Mouse (Mus musculus): ENCODE measurements around the gene Hdgfl2. TPM values are rescaled to one million over a fixed set of nuclear protein-coding genes. Genes with fewer than 3 reads are reported as not detected.

Hdgfl2 gene
- polyA plus RNA-seq, 1 experiment from 2014 or later: 85.7 TPM

DNA sequence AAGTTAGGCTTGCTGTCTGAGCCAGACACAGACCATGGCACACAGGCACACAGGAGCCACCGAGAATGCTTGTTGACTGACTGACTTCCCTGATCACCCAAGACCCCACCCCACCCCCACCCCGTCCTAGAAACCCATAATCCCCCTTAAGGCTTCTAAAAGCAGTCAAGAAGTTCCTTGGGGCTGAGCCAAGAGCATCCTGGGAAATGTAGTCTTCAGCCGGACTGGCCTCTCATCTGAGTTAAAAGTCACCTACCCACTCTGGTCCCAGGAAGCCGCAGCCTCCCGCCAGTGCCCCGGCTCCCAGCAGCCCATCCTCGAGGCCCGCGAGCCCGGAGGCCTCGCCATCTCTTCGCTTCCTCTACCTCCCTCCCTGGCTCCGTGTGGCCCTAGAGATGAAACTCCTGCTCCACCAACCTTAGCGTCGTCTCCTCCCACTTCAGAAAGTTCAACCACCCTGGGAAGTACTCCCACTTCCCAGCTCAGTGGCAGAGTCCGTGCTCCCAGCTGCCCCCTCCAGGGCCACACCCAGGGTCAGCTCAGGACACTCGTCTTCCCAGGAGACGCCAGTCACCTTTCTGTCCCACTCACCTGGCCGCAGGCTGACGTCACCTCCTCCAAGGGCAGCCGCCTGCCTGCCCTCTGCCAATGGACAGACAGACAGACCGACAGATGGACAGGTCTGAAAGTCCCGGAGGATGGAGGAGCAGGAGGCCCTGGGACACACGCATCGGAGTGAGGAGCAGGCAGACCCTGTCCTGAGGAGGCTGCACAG, 58.6 kb downstream of the Hdgfl2 start:
- Histone ChIP-seq H3K4me2 (replicated peaks) (peak overlapping the region; percentile 46; the same call in 1 of the 2 replicates), H3K27me3 (replicated peaks) (peaks cover 48% of the 10 kb centered on the region)

DNA sequence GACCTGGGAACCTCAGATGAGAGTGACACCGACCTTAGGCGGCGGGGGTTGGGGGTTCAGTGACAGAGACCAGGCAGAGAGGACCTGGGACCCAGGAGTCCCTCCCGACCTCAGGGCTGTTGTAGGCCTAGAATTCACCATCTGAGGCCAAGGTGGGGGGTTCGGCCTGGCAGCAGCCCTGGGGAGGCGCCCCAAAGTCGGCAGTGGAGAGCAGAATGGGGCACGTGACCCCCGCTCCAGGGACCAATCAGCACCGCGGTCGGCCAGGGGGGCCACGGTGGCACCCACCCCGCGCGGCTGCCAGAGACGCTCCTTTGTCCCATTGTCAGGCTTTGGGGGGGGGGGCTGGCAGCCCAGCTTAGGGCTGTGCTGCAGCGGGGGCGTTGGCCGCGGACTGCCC, 59.9 kb downstream of the Hdgfl2 start:
- Histone ChIP-seq H3K4me1 (replicated peaks) (peaks cover 38% of the 10 kb centered on the region), H3K27me3 (replicated peaks) (peaks cover 54% of the 10 kb centered on the region), H3K27ac (no peak overlapping the region), H3K4me2 (replicated peaks) (peak overlapping the region; percentile 100), H3K4me3 (replicated peaks) (peak overlapping the region; percentile 68), H3K36me3 (no peaks in the 10 kb centered on the region), H3K9ac (peak overlapping the region; percentile 52; the same call in 1 of the 2 replicates), H3K9me3 (no peaks in the 10 kb centered on the region)
- WGBS: 13% methylated on average over 17 of the region's 21 CpGs
- 0 out of 2 replicates have a peak, but pooled peaks have one; percentile 1 for ATAC-seq

More for the DNA sequence above, 58.6 kb downstream of the Hdgfl2 start:
- Histone ChIP-seq H3K27ac (no peak overlapping the region), H3K4me3 (replicated peaks) (no peak overlapping the region), H3K4me1 (replicated peaks) (peaks cover 47% of the 10 kb centered on the region), H3K36me3 (no peaks in the 10 kb centered on the region), H3K9me3 (no peaks in the 10 kb centered on the region), H3K9ac (peak overlapping the region; percentile 5; the same call in 1 of the 2 replicates)
- 21% methylated on average over 25 of the region's 25 CpGs for WGBS
- no peak for ATAC-seq

DNA sequence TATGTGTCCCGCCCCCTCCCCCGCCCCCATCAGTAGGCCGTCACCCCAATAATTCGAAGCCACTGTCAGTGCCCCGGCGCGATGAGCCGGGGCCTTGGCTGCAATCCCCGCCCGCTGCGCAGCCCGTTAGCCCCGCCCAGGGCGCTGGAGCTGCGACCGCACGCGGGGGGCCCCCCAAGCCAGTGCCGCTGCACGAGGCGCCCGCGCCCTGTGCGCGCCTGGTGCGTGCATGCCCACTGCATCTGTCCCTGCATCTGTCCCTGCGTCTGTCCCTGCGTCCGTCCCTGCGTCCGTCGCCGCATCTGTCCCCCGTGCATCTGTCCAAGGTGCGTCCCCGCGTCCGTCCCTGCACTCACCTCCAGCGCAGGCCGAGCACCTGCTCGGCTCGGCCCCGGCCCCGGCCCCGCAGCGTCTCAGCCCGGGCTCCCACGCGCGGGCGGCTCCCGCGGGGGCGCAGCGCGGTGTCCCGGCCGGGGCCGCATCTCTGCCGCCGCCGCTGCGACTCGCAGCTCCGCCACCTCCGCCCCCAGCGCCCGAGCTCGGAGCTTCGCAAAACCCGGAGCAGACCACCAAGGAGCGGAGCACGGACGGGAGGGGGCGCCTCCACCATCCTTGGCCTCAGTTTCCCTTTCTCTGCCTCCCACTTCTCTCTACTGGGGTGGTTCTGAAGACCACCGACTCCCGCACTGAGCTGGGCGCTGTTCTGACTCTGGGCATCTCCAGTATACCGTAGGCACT, 60.6 kb downstream of the Hdgfl2 start, which contains the start of gene Sema6b:
Gene Sema6b, minus strand, starts transcription at position 486 of the 738 bp plus-strand sequence.
- peak; percentile 41 for ATAC-seq
- Histone ChIP-seq H3K36me3 (no peaks in the 10 kb centered on the region), H3K4me3 (replicated peaks) (peak within 1 kb of the TSS; percentile 68), H3K27ac (no peak within 1 kb of the TSS), H3K4me2 (replicated peaks) (peak within 1 kb of the TSS; percentile 100), H3K9ac (peak within 1 kb of the TSS; percentile 52), H3K27me3 (replicated peaks) (peaks cover 59% of the 10 kb centered on the region), H3K4me1 (replicated peaks) (peaks cover 31% of the 10 kb centered on the region), H3K9me3 (no peaks in the 10 kb centered on the region)
- WGBS: 1% methylated on average over 69 of the region's 79 CpGs

DNA sequence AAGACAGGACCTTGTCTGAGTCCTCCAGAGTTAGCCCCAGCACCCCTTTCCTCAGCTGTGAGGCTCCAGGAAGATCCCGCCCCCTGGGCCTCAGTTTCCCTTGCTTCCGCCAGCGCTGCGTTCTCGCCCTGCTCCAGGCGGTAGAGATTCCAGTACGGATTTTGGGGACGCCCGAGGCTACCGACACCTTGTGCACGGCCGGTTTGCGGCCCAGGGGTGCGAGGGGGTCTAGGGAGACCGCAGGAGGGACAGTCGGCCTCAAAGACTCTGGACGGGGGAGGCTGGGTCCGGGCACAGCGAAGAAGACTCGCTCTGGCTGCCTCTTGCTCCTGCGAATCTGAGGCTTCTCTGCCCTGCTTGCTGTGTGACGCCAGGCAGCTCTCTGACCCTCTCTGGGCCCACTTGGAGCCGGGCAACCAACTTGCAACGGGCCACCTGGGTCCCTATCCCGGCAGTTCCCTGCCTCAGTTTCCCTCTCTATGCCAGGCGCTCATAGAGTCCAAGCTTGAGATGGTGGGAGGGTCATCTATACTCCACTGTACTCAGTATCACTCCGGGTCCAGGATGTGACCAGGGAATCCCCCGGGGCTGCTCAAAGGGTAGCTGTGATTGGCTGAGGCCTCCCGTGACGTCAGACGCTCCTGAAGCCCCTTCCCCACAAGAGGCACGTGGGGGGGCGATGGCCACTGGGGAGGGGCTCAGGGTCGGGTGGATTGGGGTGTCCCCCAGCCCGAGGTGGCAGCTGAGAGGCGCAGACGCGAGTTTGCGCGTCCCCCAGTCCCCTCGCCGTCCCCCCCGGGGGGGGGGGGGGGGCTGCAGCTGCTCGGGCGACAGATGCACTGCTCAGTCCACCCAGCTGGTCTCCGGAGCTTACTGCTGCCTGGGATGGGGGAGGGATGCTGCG, 62.5 kb downstream of the Hdgfl2 start:
- Histone ChIP-seq H3K4me1 (replicated peaks) (peaks cover 31% of the 10 kb centered on the region), H3K27ac (no peak overlapping the region), H3K36me3 (no peaks in the 10 kb centered on the region), H3K9me3 (no peaks in the 10 kb centered on the region), H3K9ac (peak overlapping the region; percentile 26), H3K4me2 (replicated peaks) (peak overlapping the region; percentile 84), H3K27me3 (replicated peaks) (peaks cover 78% of the 10 kb centered on the region), H3K4me3 (replicated peaks) (peak overlapping the region; percentile 39)
- 0 out of 2 replicates have a peak, but pooled peaks have one; percentile 10 for ATAC-seq
- WGBS: 5% methylated on average over 39 of the region's 47 CpGs

DNA sequence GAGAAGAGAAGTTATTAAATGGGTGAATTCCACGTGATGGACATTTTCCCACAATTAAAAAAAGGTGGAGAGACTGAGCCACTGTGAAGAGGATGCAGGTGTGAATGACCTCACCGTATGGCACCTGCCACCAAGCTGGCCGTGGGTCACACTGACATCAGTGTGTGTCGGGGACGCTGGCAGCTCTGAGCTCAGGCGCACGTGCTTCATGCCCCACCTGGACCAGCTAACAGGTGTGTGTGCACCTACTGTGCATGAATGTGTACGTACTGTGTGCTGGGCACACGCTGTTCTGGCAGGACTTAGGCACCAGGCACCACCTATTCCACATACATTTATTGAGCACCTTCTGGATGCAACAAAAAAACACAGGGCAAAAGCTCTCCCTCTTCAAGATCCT, 65.1 kb downstream of the Hdgfl2 start:
- WGBS: 72% methylated on average over 9 of the region's 9 CpGs
- no peak for ATAC-seq
- Histone ChIP-seq H3K4me3 (replicated peaks) (no peak overlapping the region), H3K27me3 (replicated peaks) (peaks cover 87% of the 10 kb centered on the region), H3K9me3 (no peaks in the 10 kb centered on the region), H3K9ac (no peak overlapping the region), H3K4me1 (replicated peaks) (peaks cover 27% of the 10 kb centered on the region), H3K27ac (no peak overlapping the region), H3K36me3 (no peaks in the 10 kb centered on the region), H3K4me2 (replicated peaks) (no peak overlapping the region)

DNA sequence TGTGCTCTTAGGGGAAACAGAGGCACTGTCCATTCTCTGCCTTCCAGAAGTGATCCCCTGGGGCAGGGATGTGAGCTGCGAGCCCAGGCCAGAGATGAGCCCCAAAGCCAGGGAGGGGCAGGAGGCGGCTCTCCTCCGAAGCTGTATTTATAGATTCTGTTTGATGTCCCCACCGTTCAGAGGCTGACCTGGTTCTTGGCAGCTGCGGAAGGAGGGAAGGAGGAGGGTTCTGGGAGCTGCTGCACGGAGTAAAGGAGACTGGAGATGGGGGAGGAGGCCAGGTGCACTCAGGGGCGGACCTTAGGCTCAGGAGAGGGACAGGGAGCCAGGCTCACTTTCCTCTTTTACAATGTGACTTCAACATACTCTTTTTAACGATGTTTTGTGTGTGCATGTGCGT, 66.7 kb downstream of the Hdgfl2 start:
- Histone ChIP-seq H3K9ac (no peak overlapping the region), H3K4me1 (replicated peaks) (peaks cover 18% of the 10 kb centered on the region), H3K36me3 (no peaks in the 10 kb centered on the region), H3K27me3 (replicated peaks) (peaks cover 90% of the 10 kb centered on the region), H3K9me3 (no peaks in the 10 kb centered on the region), H3K4me3 (replicated peaks) (no peak overlapping the region), H3K27ac (no peak overlapping the region), H3K4me2 (replicated peaks) (no peak overlapping the region)
- no peak for ATAC-seq
- WGBS: 24% methylated on average over 9 of the region's 9 CpGs

DNA sequence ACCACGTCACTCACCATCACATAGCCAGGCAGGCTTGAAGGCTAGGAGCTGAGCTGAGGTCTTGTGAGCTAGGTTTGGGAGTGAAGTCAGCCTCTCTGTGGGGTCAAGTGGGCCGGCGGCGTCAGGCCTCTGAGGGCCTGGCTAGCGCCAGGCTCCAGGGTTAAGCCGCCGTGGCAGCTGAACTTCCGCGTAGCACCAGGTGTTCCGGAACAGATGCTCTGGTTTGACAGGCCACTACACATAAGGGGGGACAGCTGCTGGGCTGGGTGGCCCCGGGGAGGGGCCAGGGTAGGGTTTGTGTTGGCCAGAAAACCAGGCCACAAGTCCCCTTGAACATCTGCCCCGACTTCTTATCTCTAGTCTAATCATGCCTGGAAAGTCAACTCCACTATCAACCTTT, 68.0 kb downstream of the Hdgfl2 start:
- 56% methylated on average over 12 of the region's 12 CpGs for WGBS
- Histone ChIP-seq H3K4me3 (replicated peaks) (no peak overlapping the region), H3K4me1 (replicated peaks) (peaks cover 7% of the 10 kb centered on the region), H3K36me3 (no peaks in the 10 kb centered on the region), H3K9ac (no peak overlapping the region), H3K9me3 (no peaks in the 10 kb centered on the region), H3K27ac (no peak overlapping the region), H3K4me2 (replicated peaks) (no peak overlapping the region), H3K27me3 (replicated peaks) (peaks cover 78% of the 10 kb centered on the region)
- ATAC-seq: no peak

DNA sequence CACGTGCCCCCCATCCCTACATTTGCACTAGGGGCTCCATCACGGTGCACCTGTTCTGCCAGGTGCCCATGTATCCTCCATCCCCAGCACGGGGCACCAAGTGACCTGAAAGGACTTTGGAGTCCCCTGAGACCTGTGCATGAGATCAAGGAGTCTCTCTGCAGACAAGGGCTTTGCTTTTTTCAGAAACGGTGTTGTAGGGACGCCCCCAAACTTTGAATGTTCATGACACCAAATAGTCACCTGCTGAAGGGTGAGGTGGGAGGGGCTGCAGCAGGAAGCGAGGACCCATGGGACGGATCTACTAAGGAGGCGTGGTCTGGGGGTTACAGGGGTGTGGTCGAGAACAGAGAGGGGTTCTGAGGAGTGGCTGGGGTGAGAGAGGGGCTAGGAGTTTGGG, 68.8 kb downstream of the Hdgfl2 start:
- Histone ChIP-seq H3K36me3 (no peaks in the 10 kb centered on the region), H3K4me2 (replicated peaks) (peak overlapping the region; percentile 54), H3K4me1 (replicated peaks) (peaks cover 6% of the 10 kb centered on the region), H3K9ac (no peak overlapping the region), H3K27me3 (replicated peaks) (peaks cover 70% of the 10 kb centered on the region), H3K9me3 (no peaks in the 10 kb centered on the region), H3K4me3 (replicated peaks) (0 out of 2 replicates have a peak overlapping the region, but pooled peaks have one; percentile 10), H3K27ac (no peak overlapping the region)
- no peak for ATAC-seq
- WGBS: 19% methylated on average over 9 of the region's 9 CpGs

DNA sequence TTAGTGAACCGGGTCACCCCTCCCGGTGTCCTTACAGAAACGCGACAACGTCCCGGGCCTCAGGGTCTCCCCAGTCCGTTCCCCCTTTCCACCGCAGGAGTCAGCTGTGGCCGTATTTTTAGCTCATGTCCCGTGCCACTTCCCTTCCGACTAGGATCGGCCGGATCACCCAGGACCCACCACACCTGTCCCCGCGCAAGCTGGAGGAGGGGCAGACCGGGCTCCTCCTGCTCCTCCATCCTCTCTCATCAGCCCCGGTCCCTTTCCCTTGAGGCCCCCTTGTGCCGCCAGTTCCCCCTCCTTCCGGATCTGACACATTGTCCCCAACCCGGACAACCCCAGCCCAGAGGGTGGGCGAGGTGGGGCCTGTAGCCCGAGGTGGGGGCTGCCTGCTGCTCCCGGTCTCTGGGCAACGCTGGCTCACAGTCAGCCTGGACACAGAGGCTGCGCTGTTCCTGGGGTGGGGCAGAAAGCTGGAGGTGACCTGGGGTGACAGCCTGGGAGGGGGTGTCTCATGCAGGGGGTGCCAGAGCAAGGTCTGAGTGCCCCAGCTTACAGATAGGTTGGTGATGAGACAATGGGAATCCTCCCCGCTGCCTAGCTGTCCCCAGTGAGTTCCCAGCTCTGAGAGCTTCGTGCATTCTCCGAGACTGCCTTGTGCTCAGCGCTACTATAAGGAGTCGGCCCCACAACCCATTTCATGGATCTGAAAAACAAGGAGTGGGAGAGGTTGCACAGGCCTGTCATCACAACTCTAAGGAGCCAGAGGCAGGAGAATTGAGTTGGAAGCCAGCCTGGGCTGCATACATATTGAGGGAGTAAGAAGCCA, 69.6 kb downstream of the Hdgfl2 start:
- Histone ChIP-seq H3K4me3 (replicated peaks) (peak overlapping the region; percentile 10), H3K4me2 (replicated peaks) (peak overlapping the region; percentile 54), H3K27ac (no peak overlapping the region), H3K4me1 (replicated peaks) (peaks cover 10% of the 10 kb centered on the region), H3K9me3 (no peaks in the 10 kb centered on the region), H3K36me3 (no peaks in the 10 kb centered on the region), H3K27me3 (replicated peaks) (peaks cover 72% of the 10 kb centered on the region), H3K9ac (no peak overlapping the region)
- ATAC-seq: no peak
- WGBS: 2% methylated on average over 29 of the region's 30 CpGs

DNA sequence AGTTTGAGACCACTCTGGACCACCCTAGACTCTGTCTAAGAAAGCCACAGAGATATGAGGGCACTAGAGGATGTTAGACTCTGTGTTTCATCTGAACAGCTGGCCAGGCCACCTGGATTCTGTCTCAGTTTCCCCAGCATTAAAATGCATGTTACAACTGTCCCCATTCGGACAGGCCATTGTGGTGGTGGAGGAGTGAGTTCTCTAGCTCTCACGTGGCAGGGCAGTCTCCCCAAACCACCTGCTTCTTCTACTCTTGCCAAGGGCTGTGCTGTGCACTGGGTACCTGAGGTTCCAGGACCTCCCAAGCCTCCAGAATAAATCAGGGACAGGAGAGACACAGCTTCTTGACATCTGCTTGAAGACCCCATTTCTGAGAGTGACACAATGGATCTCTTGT, 70.5 kb downstream of the Hdgfl2 start:
- H3K4me3 ChIP-seq (replicated peaks): no peak overlapping the region
- no peak overlapping the region for H3K9ac ChIP-seq
- H3K4me2 ChIP-seq (replicated peaks): no peak overlapping the region
- peaks cover 10% of the 10 kb centered on the region for H3K4me1 ChIP-seq (replicated peaks)
- H3K9me3 ChIP-seq: no peaks in the 10 kb centered on the region
- ATAC-seq: no peak
- peaks cover 74% of the 10 kb centered on the region for H3K27me3 ChIP-seq (replicated peaks)
- H3K27ac ChIP-seq: no peak overlapping the region
- 43% methylated on average over 2 of the region's 2 CpGs for whole genome bisulfite sequencing
- no peaks in the 10 kb centered on the region for H3K36me3 ChIP-seq

Measured in intestine, embryonic 15.5 days (tissue).